Mouse (Mus musculus): ENCODE data around the gene Gm5565.

DNA sequence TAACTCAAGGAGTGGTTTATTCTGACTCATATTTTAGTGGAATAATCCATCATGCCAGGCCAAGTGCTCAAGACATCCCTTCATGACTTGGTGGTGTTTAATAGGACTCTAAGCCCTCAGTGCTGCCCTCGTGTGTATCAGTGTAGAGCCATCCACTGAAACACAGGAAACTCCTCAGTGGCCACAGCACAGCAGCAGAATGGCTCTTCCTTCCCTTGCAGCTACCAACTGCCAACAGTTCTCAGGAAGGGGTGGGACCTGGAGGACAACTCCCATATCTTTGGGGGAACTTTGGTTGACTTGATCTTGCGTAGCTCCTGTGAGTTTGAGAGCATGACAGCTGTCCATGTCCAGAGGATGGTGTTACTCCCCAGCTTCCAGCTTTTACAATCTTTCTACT is 43.6 kb upstream of the Gm5565 start:
- TF ChIP-seq CTCF (IDR thresholded peaks at IDR 0.05; ENCODE audit: insufficient read depth, low read length) (no peak), POLR2A (IDR thresholded peaks at IDR 0.05; ENCODE audit: borderline replicate concordance, extremely low read depth, low read depth, low read length) (no peak)
